Mouse (Mus musculus): ENCODE results near the gene Pdia3. TPM values are rescaled to one million over a fixed set of nuclear protein-coding genes. Genes with fewer than 3 reads are reported as not detected.
"Not testable (repeated sequence)": the region's sequence is repeated elsewhere in the genome, so short reads cannot be mapped to it uniquely, and the experiment has no call there.

Gene Pdia3
- polyA plus RNA-seq, 1 experiment from 2014 or later = 319 TPM

DNA sequence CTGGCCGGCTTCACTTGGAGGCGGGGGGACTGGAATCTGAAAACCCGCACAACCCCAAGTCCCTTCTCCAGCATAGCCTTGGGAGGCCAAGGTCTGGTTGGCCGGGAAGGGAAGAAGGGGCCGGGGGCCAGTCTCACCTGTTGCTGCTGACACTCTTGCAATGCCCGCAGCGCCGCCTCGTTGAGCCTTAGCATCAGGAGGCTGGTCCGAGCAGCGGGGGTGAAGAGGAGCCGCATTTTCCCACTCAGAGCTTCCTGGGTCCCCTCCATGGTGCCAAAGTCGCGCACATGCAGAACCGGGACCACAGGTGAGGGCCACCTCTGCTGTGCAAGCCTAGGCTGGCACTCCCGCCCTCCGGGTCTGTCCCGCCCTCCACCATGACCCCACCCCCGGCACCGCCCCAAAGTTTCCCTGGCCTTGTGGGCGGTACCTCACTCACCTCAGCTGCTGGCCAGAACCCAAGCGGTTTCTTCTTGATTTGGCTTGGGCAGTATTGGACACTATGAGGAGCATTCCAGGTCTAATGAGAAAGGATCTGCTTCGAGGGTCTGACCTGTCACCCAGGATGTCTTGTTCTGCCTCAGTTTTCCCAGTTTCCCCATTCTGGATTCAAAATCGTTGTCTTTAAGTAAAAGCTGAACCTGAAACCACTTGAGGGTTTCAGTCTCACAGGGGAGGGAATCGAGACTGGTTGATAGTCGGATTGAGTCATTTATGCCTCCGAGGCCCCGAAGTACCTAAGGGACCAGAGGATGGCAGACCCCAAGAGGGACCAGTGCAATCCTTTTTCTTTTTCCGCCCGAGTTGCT lies 28.9 kb downstream of the Pdia3 start:
- DNase-seq (ENCODE audit: low spot score) = peak; percentile 50

DNA sequence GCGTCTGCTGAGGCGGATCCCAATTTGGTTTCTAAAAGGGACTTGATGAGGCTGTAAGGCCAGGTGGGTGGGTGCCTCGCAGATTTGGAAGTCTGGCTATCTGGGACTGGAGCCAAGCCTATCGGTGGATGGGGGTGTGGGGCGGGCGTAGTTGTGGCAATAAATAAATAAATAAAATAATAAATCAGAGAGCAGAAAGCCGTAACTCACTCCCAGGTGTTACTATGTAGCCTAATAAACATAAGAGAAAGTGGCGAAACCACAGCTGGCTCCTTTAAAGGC lies 29.4 kb downstream of the Pdia3 start:
- DNase-seq (ENCODE audit: low spot score) = no peak

DNA sequence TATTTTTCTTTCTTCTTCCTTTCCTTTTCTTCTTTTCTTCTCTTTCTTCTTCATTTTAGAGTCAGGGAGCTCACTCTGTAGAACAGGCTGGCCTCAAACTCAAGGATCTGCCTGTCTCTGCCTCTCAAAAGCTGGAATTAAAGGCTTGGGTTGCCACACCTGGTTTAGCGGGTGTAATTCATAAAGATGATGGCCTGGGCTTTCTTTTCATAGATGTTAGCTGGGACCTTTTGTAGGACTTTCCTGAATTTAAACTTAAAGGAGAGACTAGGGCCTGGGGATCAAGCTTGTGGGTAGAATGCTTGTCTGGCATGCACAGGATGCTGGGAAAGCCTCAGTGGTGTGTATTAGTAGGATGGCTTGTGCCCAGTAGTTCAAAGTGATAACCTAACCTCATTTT lies 30.6 kb downstream of the Pdia3 start, which contains the start of gene Ell3:
Gene Ell3 (minus strand): TSS at position 101 of the 400 bp plus-strand sequence.
- DNase-seq (ENCODE audit: low spot score) = no peak

DNA sequence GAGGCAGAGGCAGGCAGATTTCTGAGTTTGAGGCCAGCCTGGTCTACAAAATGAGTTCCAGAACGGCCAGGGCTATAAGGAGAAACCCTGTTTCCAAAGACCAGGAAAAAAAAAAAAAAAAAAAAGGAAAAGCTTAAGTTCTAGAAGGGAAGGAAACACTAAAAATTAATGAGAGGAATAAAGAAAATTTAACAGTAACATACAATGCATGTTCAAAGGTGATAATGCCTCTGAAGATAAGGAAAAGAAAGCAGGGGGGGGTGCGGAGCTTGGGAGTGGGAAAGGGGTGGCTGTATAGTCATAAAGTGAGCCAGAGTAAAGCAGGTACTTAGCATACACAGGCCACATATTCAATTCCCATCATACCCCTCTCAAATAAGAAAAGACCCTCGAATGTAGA lies 31.5 kb downstream of the Pdia3 start:
- DNase-seq (ENCODE audit: low spot score) = no peak

DNA sequence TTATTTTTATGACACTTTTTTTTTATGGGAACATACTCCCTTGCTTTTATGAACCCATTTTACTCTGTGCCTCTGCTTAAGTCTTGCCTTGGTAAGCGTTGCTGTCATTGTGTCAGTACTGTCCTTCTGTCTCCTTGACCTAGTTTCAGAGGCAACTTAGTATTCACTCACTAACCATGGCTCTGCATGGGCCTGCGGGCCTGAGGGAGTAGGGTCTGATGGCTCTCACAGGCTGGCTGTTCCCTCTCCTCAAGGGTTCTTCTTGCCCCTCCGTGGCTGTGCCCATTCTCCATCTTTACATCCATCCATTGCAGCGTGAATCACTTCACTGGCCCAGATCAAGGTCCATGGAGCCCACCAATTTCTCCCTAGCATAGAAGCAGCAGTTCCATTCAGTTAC lies 32.9 kb downstream of the Pdia3 start:
- DNase-seq (ENCODE audit: low spot score) = no peak

DNA sequence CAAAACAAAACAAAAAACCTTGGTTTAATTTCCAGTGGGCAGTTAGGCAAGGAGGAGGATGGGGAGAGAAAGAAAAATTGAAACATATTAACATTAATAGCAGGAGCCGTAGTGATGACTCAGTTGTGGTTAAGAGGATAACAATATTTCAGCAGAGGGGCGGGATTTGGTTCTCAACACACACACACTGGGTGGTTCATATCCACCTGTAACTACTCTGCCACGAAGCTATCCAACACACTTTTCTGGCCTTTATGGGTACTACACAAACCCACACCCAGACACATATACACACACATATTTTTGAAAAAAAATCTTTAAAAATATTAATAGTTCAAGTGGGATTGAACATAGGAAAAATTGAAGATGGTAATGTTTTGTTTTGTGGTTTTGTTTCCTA lies 33.4 kb downstream of the Pdia3 start:
- DNase-seq (ENCODE audit: low spot score) = no peak

DNA sequence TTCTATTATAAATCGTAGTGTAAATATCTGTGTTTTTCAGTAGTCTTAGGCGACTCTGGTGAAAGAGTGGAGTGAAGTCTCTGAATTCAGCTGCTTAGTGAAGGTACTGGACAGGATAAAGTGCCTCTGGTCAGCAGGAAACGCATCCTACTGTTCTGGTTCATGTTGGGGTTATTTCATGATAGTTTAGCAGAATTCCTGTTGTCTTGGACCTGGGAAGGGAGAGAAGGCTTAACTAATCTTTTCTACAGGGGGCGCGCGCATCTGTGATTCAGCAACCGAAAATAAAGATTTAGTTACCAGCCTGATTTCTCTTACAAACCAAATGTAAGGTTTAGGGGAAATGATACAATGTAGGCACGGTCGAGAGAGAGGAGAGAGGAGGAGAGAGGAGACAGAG lies 34.6 kb downstream of the Pdia3 start:
- peak; percentile 17 for DNase-seq (ENCODE audit: low spot score)

DNA sequence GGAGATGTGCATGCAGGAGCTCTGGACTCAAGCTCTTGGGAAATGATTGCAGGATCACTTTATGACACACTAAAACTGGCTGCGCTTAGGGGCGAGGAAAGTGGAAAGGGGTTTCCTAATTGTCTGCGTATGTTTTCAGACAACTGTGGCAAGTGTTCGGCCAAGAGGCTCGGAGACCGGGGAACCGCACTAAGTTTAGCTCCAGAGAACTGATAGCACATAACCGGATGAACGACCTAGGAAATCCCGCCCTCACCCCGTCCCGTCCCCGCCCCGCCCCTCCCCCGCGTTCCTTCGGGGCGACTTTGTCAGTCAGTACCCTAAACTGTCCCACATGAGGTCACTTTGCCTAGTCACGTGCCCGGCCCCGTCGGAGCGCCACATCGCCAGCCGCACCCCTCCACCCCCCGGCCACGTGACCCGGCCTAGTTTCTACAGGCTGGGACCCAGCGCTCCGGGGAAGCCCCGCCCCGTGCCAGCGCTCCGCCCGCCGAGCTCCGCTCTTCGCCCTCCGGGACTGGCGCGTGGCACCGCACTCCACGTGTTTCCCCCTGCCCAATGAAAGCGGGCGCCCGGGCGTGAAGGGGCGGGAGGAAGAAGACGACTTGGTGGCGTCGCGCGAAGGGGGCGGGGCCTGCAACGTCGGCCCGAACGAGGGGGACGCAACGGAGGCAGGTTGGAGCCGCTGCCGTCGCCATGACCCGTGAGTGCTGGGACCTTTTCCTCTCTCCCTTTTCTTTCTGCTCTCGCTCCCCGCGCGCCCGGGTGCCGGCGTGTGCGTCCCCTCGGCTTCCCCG lies 35.4 kb downstream of the Pdia3 start, which contains the start of gene Serf2:
Gene Serf2 (plus strand): TSS at position 457 of the 797 bp plus-strand sequence.
- peak; percentile 99 for DNase-seq (ENCODE audit: low spot score)

DNA sequence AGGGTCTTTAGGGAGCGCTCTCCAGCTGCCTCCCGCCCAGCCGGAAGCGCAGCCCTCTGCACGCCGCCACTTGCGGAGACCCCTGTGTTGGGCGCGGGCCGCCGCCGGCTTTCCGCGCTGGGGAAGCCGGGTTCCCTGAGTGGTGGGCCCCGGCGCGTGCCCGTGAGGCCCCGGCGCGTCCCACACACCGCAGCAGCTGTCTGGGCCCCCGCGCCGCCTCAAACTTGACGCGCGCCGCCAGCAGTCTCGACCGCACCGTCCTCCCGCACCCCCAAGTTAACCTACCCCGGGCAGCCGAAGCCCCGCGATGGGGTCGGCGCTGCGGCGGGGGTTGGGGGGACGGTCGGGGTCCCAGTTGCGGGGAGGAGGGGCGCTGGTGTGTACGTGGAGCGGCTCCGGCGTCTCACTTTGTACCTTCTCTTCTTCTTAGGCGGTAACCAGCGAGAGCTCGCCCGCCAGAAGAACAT lies 36.0 kb downstream of the Pdia3 start:
- no peak for DNase-seq (ENCODE audit: low spot score)

DNA sequence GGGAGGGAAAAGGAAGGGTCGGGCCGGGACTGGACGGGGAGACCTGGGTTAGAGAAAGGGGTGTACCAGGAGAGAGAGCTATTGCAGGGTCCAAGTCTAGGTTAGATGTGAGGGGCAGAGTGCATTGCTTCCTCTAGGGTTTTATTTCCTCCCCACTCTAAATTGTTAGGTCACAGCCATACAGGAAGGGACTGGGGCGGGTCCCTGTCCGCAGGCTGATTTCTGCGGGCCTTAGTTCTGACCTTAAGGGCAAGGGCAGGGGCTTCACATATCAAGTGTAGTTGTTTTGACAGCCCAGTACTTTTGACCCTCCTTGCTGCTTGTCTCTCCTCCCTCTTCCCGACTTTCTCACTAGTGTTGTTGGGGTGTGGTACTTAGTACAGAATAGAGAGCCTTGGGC lies 36.5 kb downstream of the Pdia3 start:
- DNase-seq (ENCODE audit: low spot score) = peak; percentile 14

DNA sequence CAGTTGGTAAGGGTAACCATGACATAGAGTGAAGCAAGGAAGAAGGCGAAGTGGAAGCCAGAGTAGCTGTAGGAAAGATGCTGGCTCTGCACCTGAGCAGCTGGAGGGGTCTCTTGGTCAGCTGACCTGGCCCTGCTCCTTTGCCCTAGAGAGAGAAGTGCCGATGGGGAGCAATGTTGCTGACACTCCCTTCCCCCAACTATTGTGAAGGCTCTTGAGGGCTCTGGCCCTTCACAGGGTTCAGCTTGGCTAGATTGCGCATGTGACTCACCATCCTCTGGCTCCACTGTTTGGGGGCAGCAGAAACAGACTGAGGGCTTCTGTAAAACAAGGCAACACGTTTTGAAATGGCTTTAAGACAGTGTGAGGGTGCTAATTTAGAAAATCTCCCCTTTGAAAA lies 38.8 kb downstream of the Pdia3 start:
- DNase-seq (ENCODE audit: low spot score) = no peak

DNA sequence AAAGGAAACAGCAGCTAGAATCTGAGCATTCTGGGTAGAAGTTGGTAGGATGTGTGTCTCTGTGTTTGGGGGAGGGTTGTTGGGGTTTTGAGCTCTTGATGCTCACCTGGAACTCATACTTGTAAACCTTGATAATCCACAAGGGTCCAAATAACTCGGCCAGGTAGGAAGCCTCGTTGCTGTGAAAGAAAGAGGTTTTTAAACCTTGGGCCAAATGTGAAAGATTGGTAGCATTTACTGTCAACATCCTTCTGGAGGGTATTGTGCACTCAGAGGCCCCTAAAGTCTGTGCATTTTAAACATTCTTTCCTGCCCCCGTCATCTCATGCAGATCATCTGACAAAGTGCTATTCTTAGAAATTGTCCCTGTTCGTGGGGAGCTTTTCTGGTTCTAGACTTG lies 39.4 kb downstream of the Pdia3 start, which contains the start of gene Hypk:
Gene Hypk (plus strand): TSS at position 301 of the 400 bp plus-strand sequence.
- DNase-seq (ENCODE audit: low spot score) = no peak

DNA sequence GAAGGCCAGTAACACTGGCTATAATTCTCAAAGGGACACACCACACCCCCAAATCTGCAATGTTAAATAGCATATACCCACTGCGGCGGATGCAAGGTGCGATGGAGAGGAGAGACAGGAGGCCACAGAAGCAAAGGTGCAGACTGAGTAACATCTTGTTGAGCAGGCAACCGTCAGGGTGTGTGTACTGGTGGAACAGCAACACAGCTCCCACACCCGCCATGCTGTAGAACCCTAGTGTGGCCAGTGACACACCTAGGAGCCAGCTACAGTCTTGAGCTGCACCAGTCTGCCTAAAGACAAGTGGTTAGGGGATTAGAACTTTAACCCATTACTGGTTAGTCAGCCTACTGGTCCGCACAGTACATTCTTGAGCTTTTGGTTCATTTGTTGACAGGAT lies 40.3 kb downstream of the Pdia3 start:
- DNase-seq (ENCODE audit: low spot score) = no peak

DNA sequence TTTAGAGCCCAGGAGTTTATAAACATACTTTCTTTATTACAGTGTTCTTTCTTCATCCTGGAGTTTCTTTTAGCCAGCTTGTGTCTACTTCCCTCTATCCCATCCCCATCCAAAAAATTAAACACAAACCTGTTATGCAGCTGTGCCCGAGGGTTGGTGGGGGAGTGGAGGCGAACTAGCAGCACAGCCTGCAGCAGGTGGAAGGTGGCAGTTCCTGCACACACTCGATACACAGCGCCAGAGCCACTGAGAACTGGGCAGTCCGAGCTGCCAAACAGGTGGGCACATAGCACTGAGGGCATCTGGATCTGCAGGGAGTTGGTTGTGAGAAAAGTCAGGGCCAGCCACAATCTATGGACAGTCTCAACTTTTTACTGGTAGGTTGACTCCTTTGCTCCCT lies 42.0 kb downstream of the Pdia3 start:
- no peak for DNase-seq (ENCODE audit: low spot score)

DNA sequence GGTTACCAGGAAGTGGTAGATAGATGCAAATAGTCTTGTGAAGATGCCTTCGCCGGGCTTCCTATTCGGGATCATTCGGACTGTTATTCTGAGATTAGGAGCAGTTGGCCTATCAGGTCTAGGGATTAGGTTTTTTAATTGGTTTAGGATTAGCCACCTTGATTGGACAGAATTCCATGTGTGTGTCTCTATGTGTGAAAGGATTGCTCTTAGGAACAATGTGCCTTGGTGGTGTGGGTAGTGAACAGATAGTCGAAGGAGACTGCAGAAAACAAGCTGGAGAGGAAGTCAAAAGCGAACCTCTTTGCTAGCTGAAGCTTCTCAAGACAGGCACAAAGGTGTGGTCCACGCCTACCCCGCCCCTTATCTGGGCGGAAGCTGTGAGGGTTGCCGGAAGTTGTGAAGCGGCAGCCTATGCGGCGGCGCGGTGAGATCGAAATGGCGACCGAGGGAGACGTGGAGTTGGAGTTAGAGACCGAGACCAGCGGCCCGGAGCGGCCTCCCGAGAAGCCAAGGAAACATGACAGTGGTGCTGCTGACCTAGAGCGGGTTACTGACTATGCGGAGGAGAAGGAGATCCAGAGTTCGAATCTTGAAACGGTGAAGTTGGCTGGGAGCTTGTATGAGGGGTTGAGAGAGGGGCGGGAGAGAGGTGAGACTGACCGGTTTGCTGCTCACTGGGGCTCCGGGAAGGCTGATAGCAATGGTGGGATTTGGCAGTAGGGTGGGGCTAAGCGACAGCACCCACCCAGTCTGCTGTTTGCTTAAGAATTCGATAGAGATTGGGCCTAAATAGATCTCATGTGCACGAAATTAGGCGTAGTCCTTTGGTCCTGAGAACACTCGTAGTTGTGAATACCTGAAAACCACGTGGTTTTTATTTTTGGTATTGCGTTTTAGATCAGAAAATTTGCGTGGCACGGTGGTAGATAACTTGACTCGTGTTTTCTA lies 43.4 kb downstream of the Pdia3 start, which contains the start of gene Serinc4:
Gene Serinc4 (minus strand): TSS at position 90 of the 951 bp plus-strand sequence.
- DNase-seq (ENCODE audit: low spot score) = peak; percentile 93

DNA sequence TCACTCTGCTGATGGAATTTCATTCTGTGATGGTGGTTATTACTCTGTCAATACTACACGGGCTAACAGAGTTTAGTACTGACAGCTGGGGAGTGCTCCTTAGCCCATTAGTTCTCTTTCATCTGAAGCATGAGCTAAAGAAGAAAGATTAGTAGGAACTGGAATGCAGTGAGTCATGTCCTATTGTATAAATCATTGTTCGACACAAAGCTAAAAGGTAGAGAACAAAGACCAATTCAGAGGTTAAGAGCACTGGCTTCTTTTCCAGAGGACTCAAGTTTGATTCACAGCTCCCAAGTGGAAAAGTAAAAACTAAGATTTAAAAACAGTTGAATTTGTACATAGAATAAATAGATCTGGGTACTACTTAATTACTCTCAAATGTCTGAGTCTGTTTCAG lies 46.5 kb downstream of the Pdia3 start:
- no peak for DNase-seq (ENCODE audit: low spot score)

DNA sequence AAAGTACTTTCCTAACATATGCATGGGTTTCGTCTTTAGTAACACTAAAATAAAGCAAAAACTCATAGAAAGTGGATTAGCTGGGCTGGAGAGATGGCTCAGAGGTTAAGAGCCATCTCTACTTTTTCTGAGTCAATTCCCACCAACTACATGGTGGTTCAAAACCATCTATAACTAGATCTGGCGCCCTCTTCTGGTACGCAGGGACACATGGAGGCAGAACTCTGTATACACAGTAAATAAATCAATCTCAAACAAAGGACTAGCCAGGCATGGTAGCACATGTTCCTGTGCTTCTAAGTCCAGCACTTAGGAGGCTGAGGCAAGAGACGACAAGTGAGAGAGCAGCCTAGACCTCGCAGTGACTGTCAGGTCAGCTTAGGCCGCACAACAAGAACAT lies 55.4 kb downstream of the Pdia3 start:
- not testable (repeated sequence) for DNase-seq (ENCODE audit: low spot score)

DNA sequence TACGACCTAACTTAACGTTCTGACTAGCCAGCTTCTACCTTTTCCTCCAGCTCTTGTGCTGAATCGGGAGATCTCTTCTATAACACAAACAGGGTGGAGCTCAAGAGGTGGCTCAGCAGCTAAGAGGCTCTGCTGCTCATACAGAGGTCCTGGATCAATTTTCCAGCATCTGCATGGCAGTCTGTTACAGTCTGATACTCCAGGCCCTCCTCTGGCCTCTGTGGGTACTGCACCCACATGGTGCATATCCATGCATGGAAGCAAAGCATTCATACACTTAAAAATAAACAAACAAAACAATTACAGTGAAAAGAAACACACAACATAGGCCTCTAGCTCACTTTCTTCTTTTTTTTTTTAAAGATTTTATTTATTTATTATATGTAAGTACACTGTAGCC lies 59.2 kb downstream of the Pdia3 start:
- DNase-seq (ENCODE audit: low spot score) = not testable (repeated sequence)

DNA sequence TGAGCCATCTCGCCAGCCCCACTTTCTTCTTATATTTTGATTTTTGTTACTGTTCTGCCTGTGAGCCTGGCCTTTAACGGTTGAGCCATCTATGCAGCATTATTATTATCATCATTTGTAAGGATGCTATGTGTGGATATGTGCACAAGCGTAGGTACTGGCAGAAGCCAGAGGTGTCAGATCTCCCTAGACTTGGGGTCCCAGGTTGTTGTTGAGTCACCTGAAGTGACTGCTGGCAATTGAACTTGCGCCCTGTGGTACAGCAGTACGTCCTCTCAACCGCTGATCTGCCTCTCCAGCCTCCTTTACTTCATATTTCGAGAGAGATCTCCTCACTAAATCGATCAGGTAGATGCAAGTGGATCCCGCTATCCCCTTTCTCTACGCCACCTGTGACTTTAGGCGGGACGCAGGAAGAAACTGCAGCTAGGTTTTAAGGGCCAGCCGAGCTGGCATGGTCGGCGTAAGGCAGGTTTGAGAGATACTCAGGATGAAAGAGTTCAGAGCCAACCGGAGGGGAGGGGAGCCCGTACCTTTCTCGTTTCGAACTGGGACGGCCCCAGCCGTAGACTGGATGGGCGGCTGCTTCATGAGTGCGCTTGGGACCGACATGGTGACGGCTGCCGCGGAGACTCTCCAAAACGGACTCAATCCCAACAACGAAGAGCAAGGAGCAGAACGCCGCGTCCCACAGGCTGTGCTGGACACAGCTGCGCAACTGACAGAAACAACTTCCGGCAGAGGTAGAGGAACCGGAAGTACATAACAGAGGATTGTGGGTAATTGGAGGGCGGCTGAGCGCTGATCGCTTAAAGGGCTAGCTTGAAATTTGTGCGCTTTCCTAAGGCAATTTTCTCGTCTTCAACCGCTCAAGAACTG lies 60.0 kb downstream of the Pdia3 start, which contains the start of gene Mfap1b:
Gene Mfap1b (minus strand): TSS at position 767 of the 879 bp plus-strand sequence.
- peak; percentile 89 for DNase-seq (ENCODE audit: low spot score)

DNA sequence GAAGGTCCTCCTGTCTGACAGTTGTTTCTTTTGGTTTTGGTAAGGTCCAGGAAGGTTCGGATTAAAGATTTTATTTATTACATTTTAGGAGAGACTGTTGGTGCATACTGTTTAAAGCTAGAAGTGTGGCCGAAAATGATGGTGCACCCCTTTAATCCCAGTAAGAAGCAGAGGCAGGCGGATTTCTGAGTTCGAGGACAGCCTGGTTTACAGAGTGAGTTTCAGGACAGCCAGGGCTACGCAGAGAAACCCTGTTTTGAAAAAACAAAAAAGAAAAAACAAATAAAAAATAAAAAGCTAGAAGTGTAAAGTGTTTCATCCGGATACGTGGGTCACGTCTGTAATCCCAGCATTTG lies 60.6 kb downstream of the Pdia3 start:
- no peak for DNase-seq (ENCODE audit: low spot score)

Data from thymus, postnatal 0 days (tissue).